Mouse (Mus musculus) myocyte (in vitro differentiated cells): Measurements from ENCODE around the gene D230025D16Rik. TPM values are rescaled to one million over a fixed set of nuclear protein-coding genes. Genes with fewer than 3 reads are reported as not detected.

Experiments used
- H3K27me3 ChIP-seq: one replicate; pipeline ENCODE4 v1.6.1; 2011; ENCODE audit not compliant: control insufficient read depth, insufficient read depth, insufficient read length
- H3K36me3 ChIP-seq: one replicate; pipeline ENCODE4 v1.6.1; 2011; ENCODE audit not compliant: control insufficient read depth, insufficient read depth
- H3K4me2 ChIP-seq: one replicate; pipeline ENCODE4 v1.6.1; 2011; ENCODE audit warnings: low read depth, control low read depth
- H3K4me3 ChIP-seq: one replicate; pipeline ENCODE4 v1.5.1; 2011; ENCODE audit warnings: mild to moderate bottlenecking, control low read depth, moderate library complexity
- H3K79me2 ChIP-seq: one replicate; pipeline ENCODE4 v1.6.1; 2011; ENCODE audit not compliant: control insufficient read depth, insufficient read depth
- H3ac ChIP-seq: one replicate; pipeline ENCODE4 v1.6.1; 2011; ENCODE audit not compliant: control insufficient read depth, insufficient read length
- CEBPB ChIP-seq: IDR thresholded peaks from 2 replicates; pipeline ENCODE4 v1.6.1; 2011; ENCODE audit warnings: mild to moderate bottlenecking, moderate library complexity; ENCODE audit not compliant: poor library complexity, insufficient read depth, severe bottlenecking
- E2F4 ChIP-seq: IDR thresholded peaks from one replicate; pipeline ENCODE4 v1.6.1; 2011; ENCODE audit warnings: mild to moderate bottlenecking, control low read depth, moderate library complexity; ENCODE audit not compliant: insufficient read depth
- MAX ChIP-seq: IDR thresholded peaks from one replicate; pipeline ENCODE4 v1.6.1; 2011; ENCODE audit warnings: low read depth, mild to moderate bottlenecking, control low read depth
- MYOD1 ChIP-seq, 3 experiments: IDR thresholded peaks; one replicate each; pipeline ENCODE4 v1.6.1; 2011; ENCODE audit warnings: control low read depth in 2 of 3, low read depth in 2 of 3, mild to moderate bottlenecking in 2 of 3, moderate library complexity in 1 of 3; ENCODE audit not compliant: insufficient read length in 2 of 3, control insufficient read depth in 1 of 3
- MYOG ChIP-seq, 3 experiments: IDR thresholded peaks; one replicate each; pipeline ENCODE4 v1.6.1; 2011; ENCODE audit warnings: control low read depth in 2 of 3, low read depth in 2 of 3, mild to moderate bottlenecking in 2 of 3; ENCODE audit not compliant: insufficient read length in 2 of 3, control insufficient read depth in 1 of 3, insufficient read depth in 1 of 3
- POLR2A ChIP-seq: IDR thresholded peaks from one replicate; pipeline ENCODE4 v1.6.1; 2011; ENCODE audit warnings: low read depth, mild to moderate bottlenecking, control low read depth, moderate library complexity; ENCODE audit not compliant: insufficient read length
- POLR2AphosphoS2 ChIP-seq: IDR thresholded peaks from one replicate; pipeline ENCODE4 v1.6.1; 2011; ENCODE audit warnings: low read depth, control low read depth; ENCODE audit not compliant: insufficient read length
- REST ChIP-seq: IDR thresholded peaks from one replicate; pipeline ENCODE4 v1.6.1; 2011; ENCODE audit warnings: mild to moderate bottlenecking, control low read depth, moderate library complexity; ENCODE audit not compliant: insufficient read depth, insufficient read length
- SRF ChIP-seq: IDR thresholded peaks from one replicate; pipeline ENCODE4 v1.6.1; 2011; ENCODE audit warnings: low read depth; ENCODE audit not compliant: control insufficient read depth, insufficient read length
- TCF12 ChIP-seq: IDR thresholded peaks from one replicate; pipeline ENCODE4 v1.6.1; 2011; ENCODE audit warnings: mild to moderate bottlenecking, control low read depth; ENCODE audit not compliant: poor library complexity, insufficient read depth, severe bottlenecking
- TCF3 ChIP-seq: IDR thresholded peaks from one replicate; pipeline ENCODE4 v1.6.1; 2011; ENCODE audit warnings: low read depth, control low read depth; ENCODE audit not compliant: insufficient read length
- USF1 ChIP-seq: IDR thresholded peaks from one replicate; pipeline ENCODE4 v1.6.1; 2011; ENCODE audit warnings: low read depth, mild to moderate bottlenecking, control low read depth, moderate library complexity
- polyA plus RNA-seq: library from polyadenylated mRNA; unstranded; fragments of >200 nt; fragmentation: generic; extraction: Trizol; gene quantifications from one replicate; pipeline ENCODE4 v1.2.1, GENCODE M21; 2012; ENCODE audit warnings: missing spikeins

Gene D230025D16Rik
- polyA plus RNA-seq, 1 experiment, result 16.6 TPM

DNA sequence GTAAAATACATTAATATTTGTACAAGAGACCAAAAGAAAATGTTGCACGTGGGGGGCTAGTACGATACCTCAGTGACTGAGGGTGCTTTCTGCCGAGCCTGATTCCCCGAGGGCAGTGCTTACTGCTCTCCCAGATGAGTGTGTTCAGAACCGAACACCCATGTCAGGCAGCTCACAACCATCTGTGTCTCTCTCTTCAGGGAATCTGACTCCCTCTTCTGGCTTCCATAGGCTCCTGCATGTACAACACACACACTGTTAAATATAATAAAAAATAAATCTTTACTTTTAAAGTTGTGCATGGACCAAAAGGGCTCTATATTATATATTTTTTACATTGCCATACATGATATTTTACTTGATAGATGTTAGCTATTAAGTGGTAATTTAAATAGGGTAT is 10.8 kb upstream of the D230025D16Rik start:
- no peaks in the 10 kb centered on the region for H3K27me3 ChIP-seq
- H3K4me2 ChIP-seq, result no peak overlapping the region
- no peak for TF ChIP-seq POLR2A
- TF ChIP-seq CEBPB, result no peak
- TF ChIP-seq SRF, result no peak
- TF ChIP-seq MAX, result no peak
- no peak for TF ChIP-seq USF1
- no peak for TF ChIP-seq MYOD1 (IDR thresholded peaks at IDR 0.05; ENCODE audit: control insufficient read depth in 1 of 3, insufficient read length in 2 of 3, low read depth in 2 of 3)
- no peak for TF ChIP-seq POLR2AphosphoS2
- no peak for TF ChIP-seq TCF12
- no peak for TF ChIP-seq MYOG (IDR thresholded peaks at IDR 0.05; ENCODE audit: control insufficient read depth in 1 of 3, insufficient read depth in 1 of 3, insufficient read length in 2 of 3, low read depth in 2 of 3)
- no peak for TF ChIP-seq REST
- TF ChIP-seq E2F4, result no peak
- no peak for TF ChIP-seq TCF3
- no peak overlapping the region for H3K4me3 ChIP-seq
- no peak overlapping the region for H3ac ChIP-seq
- H3K79me2 ChIP-seq, result peaks cover 19% of the 10 kb centered on the region
- H3K36me3 ChIP-seq, result peaks cover 12% of the 10 kb centered on the region

DNA sequence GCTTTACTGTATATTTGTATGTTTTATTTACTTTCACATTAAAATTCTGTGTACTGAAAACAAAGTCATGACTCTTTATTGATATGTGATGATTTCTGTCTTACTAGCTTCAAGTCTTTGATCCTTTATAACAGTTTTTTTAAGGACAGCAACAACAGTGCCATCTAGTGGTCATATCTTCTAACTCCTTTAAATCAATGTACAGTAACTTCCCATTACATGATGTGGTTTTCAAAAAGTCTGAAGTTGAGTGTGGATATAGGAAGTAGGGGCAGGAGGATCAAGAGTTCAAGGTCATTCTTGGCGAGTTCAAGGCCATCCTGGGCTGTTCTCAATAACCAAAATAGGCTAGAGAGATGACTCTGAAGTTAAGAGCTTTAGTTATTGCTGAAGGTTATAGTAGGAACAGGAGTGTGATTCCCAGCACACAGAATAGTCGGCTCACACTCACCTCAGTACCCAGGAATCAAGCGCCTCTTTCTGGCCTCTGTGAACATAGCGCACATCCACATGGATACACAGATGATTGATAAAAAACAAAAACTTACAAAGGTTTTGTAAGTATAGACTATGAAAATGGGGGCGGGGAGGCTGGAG is 6.9 kb upstream of the D230025D16Rik start:
- Histone ChIP-seq H3K27me3 (no peaks in the 10 kb centered on the region), H3K4me2 (no peak overlapping the region), H3ac (no peak overlapping the region), H3K4me3 (no peak overlapping the region), H3K36me3 (no peaks in the 10 kb centered on the region), H3K79me2 (no peaks in the 10 kb centered on the region)
- TF ChIP-seq MAX, result no peak
- TF ChIP-seq E2F4, result no peak
- no peak for TF ChIP-seq TCF12
- no peak for TF ChIP-seq REST
- TF ChIP-seq POLR2A, result no peak
- no peak for TF ChIP-seq MYOD1 (IDR thresholded peaks at IDR 0.05; ENCODE audit: control insufficient read depth in 1 of 3, insufficient read length in 2 of 3, low read depth in 2 of 3)

DNA sequence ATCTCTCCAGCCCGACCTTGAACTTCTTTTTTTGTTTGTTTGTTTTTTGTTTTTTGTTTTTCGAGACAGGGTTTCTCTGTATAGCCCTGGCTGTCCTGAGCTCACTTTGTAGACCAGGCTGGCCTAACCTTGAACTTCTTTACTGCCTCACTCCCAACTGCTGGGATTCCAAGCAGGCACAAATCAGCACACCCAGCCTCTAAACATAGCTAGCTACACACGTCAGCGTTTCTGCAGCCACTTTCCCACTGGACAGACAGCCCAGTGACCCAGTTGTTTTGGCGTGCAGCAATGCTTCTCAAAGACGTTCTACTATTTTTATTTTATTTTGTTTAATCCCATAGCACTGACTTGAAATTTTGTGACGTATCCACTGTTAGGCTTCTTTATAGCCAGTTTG is 1.1 kb upstream of the D230025D16Rik start:
- TF ChIP-seq MYOG (IDR thresholded peaks at IDR 0.05; ENCODE audit: control insufficient read depth in 1 of 3, insufficient read depth in 1 of 3, insufficient read length in 2 of 3, low read depth in 2 of 3), result no peak
- TF ChIP-seq MAX, result no peak
- no peak for TF ChIP-seq CEBPB
- TF ChIP-seq MYOD1 (IDR thresholded peaks at IDR 0.05; ENCODE audit: control insufficient read depth in 1 of 3, insufficient read length in 2 of 3, low read depth in 2 of 3), result no peak
- no peak for TF ChIP-seq REST
- Histone ChIP-seq H3K4me2 (no peak overlapping the region), H3K79me2 (peaks cover 37% of the 10 kb centered on the region), H3K36me3 (no peaks in the 10 kb centered on the region), H3ac (no peak overlapping the region), H3K27me3 (no peaks in the 10 kb centered on the region), H3K4me3 (peak overlapping the region; percentile 62)

DNA sequence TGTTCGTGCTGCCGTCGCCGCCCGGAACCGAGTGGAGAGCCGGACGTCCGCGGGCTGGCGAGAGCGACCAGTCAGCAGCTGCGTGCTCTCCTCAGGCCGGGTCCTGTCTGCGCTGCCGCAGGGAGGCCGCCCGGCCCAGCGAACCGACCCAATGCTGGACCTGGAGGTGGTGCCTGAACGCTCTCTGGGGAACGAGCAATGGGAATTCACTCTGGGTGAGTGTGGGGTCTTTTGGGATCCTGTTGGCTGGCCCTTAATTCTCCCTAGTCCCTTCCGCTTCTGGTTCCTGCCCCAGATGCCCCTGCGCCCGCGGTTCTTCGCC is 288 bp downstream of the D230025D16Rik start:
- peaks cover 49% of the 10 kb centered on the region for H3K79me2 ChIP-seq
- H3K27me3 ChIP-seq, result no peaks in the 10 kb centered on the region
- H3K4me3 ChIP-seq, result peak overlapping the region; percentile 62
- H3ac ChIP-seq, result peak overlapping the region; percentile 50
- TF ChIP-seq CEBPB, result no peak
- TF ChIP-seq E2F4, result no peak
- no peak for TF ChIP-seq REST
- TF ChIP-seq TCF3, result no peak
- TF ChIP-seq MYOD1 (IDR thresholded peaks at IDR 0.05; ENCODE audit: control insufficient read depth in 1 of 3, insufficient read length in 2 of 3, low read depth in 2 of 3), result no peak
- TF ChIP-seq USF1, result no peak
- no peak for TF ChIP-seq MYOG (IDR thresholded peaks at IDR 0.05; ENCODE audit: control insufficient read depth in 1 of 3, insufficient read depth in 1 of 3, insufficient read length in 2 of 3, low read depth in 2 of 3)
- TF ChIP-seq MAX, result no peak
- TF ChIP-seq SRF, result no peak
- TF ChIP-seq TCF12, result no peak
- TF ChIP-seq POLR2AphosphoS2, result no peak
- no peak for TF ChIP-seq POLR2A
- H3K4me2 ChIP-seq, result peak overlapping the region; percentile 83
- no peaks in the 10 kb centered on the region for H3K36me3 ChIP-seq

DNA sequence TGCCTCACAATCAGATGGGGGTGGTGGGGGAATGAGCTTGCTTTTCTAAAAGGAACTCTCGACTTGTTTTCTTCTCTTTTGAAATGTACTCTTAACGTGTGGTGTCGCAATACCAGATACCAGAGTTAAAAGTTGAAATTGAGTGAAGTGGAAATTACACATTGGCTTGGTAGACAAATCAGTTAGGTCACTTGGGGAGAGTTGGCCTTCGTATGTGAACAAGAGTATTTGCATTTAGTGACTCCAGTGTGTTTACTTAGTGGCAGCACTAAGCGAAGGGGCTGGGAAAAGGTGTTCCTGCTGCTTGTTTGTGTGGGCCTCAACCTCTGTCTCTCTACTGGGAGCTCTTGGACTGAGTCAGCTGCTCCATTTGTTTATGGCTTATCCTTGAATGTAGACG is 972 bp downstream of the D230025D16Rik start:
- peaks cover 49% of the 10 kb centered on the region for H3K79me2 ChIP-seq
- no peaks in the 10 kb centered on the region for H3K36me3 ChIP-seq
- peak overlapping the region; percentile 83 for H3K4me2 ChIP-seq
- TF ChIP-seq MYOD1 (IDR thresholded peaks at IDR 0.05; ENCODE audit: control insufficient read depth in 1 of 3, insufficient read length in 2 of 3, low read depth in 2 of 3) (no peak), CEBPB (peak; percentile 25; the same call in 1 of the 2 replicates)
- no peaks in the 10 kb centered on the region for H3K27me3 ChIP-seq
- peak overlapping the region; percentile 50 for H3ac ChIP-seq
- peak overlapping the region; percentile 62 for H3K4me3 ChIP-seq
